Mouse (Mus musculus): ENCODE results near the gene Cyp27a1.

Cyp27a1 gene

GRCm38 (mm10) chr1:74713099-74713858 lies at the start of gene Cyp27a1:
TSS of gene Cyp27a1 (plus strand) at chr1:74713574.
- peak; percentile 11 for DNase-seq

DNA sequence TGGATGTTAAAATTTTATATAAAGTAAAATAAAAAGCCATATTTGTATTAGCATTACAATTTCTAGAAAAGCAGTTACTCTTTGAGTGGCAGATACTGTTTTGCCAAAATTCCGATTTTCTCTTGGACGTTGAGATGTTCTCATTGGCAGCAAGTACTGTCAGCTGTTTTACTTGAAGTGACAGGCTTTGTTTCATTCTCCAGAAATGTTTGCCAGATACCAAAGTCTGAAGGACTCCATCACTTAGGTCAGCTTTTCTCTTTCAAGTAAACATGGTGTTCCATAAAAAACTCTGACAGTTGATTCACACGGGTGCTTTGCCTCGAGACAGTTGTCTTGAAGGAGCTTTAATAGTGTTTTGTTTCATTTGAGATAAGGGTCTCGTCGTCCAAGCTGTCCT lies 48.2 kb upstream of the Cyp27a1 start:
- no peak for DNase-seq

GRCm38 (mm10) chr1:74668371-74668770 lies 45.0 kb upstream of the Cyp27a1 start:
- DNase-seq: no peak

- DNase-seq: no peak
Observed at GRCm38 (mm10) chr1:74672731-74673130, 40.6 kb upstream of the Cyp27a1 start.

DNA sequence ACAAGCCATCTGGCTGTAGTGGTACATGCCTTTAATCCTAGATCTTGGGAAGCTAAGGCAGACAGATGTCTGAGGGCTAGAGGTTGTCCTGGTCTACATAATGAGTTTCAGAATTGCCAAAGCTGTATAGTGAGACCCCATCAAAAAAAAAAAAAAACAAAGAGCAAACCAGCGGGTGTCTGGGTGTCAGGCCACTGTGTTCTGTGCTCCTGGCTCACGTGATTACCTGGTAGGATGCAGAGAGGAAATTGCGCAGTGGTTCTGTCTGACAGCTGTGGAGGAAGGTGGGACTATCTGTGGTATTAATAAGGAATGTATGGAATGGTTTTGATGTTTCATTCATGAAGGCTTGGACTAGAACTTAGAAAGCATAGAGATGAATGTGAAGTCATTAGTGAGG lies 36.5 kb upstream of the Cyp27a1 start:
- no peak for DNase-seq

- no peak for DNase-seq
Observed at GRCm38 (mm10) chr1:74677843-74678242, 35.5 kb upstream of the Cyp27a1 start.

- DNase-seq: no peak
Observed at GRCm38 (mm10) chr1:74687131-74687530, 26.2 kb upstream of the Cyp27a1 start.

- DNase-seq: no peak
Observed at GRCm38 (mm10) chr1:74693891-74694583, 19.3 kb upstream of the Cyp27a1 start.

GRCm38 (mm10) chr1:74695836-74696235 lies 17.5 kb upstream of the Cyp27a1 start:
- no peak for DNase-seq

DNA sequence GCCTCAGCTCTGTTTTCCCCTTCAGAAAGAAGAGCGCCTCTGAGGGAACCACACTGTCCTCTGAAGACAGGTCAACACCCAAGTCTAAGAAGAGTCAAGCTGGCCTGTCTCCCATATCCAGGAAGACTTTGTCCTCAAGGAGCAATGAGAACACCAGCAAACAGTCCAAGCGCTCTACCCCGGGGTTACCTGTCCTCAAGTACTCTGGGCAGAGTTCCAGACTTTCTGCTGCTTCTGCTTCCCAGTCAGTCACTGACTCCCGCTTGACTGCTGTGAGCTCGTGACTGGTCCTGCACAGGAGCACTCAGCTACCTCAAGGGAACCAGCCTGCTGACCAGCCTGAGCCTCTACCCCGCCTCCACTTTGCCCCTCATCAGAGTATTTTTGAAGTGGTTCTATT lies 16.0 kb upstream of the Cyp27a1 start:
- DNase-seq: no peak

DNA sequence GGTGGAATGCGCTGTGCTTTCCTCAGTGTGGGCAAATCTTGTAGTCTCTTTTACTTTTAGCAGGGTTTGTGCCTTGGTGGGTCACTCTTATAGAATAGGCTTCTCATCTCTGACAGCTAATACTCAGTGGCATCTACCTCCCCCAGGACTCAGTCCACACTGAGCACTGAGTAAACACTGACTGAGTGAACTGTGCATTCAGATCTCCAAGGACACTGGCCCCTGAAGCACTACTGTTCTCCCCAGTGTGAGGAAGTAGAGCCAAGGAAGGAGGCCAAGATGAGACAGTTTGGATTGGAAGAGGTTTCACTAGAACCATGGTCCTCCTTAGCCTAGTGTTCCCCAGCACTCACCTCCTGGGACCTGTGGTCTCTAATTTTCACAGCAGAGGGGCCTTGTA lies 15.0 kb upstream of the Cyp27a1 start:
- DNase-seq: no peak

- DNase-seq: no peak
Observed at GRCm38 (mm10) chr1:74698791-74699190, 14.6 kb upstream of the Cyp27a1 start.

DNA sequence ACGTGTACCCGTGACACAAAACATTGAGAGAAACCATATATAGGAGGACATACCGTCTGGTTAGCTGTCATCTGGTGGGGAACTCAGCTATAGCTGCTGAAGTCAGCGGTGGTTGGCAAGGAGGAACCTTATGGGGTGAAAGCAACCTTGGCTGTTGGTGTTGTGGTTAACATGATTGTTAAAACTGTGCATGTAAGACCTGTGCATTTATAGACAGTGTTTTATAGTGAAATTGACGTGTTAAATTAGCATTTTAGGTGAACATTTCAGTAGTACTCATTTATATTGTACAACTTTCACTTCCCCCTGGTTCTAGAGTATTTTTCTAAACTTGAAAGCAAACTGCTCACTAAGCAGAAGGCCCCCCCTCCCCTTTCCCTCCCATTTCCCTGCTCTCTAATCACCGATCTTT lies 11.2 kb upstream of the Cyp27a1 start:
- DNase-seq: no peak

DNA sequence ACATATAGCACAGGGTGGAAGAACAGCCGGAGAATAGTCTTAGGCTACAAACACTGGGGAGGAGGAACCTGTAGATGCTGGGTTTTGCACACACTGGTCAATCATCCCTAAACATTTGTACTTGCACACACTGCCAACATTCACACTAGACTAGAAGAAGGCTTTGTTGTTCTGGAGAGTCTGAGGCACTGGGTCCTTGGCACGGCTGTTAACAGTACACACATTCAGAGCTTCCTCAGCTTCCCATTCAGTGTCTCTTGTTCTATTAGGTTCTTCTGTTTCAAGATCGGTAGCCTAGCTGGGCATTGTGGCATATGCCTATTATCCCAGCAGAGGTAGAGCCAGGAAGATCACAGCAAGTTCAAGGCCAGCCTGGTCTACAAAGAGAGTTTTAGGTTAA lies 9.2 kb upstream of the Cyp27a1 start:
- DNase-seq: no peak

- DNase-seq: no peak
Observed at GRCm38 (mm10) chr1:74705016-74705415, 8.4 kb upstream of the Cyp27a1 start.

DNA sequence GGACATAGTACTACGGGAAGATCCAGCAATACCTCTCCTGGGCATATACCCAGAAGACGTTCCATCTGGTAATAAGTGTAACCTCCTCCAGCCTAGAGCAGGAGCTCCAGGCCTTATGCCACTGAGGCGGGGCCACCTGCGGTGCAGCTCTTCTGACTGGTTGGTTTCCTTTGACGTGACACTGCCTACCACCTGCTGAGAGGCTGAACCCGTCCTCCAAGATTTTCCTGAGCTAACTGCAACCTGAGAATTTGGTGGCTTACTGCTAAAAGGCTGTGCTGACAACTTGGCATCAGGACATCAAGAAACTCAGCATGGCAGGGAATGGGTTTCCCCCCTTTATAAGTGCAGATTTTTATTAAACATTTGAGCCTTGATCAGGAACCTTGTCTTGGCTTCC lies 3.8 kb upstream of the Cyp27a1 start:
- DNase-seq: no peak

- DNase-seq: no peak
Observed at GRCm38 (mm10) chr1:74712046-74712445, 1.3 kb upstream of the Cyp27a1 start.

GRCm38 (mm10) chr1:74712461-74713098 lies 794 bp upstream of the Cyp27a1 start:
- no peak for DNase-seq

DNA sequence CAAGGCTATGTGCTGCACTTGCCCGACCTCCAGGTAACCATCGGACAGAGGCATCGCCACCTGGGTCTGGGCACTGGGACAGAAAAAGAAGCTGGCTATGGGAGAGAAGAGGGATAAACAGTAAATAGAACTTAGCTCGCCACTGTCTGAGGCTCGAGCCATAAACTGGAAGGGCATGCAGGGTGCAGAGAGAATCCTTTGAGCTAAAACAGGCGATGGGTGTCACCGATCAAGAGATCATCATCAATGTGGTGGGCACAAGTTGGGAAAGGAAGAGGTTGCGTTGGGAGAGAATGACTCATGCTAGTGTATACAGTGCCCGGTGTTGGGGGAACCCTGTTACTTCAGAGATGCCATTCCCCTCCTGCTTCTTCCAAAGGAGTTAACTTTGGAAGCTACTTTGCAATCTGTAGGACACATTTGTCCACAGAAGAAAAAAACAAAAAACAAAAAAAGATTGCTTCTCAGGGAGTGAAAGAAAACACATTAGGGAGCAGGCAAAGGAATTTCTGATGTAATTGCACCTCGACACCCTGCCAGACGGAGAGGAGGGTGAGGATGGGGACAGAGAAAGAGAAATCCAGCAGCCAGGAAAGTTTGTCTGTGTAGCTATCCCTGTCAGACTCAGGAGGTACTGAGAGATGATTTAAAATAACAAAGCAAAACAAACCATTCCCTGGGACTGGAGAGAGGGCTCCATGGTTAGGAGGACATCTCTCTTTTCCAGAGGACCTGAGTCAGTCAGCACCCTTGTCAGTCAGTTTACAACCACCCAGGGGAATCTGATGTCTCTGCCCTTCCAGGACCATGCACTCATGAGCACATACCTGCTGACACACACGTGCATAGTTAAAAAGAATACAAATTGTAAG lies 721 bp downstream of the Cyp27a1 start:
- no peak for DNase-seq

DNA sequence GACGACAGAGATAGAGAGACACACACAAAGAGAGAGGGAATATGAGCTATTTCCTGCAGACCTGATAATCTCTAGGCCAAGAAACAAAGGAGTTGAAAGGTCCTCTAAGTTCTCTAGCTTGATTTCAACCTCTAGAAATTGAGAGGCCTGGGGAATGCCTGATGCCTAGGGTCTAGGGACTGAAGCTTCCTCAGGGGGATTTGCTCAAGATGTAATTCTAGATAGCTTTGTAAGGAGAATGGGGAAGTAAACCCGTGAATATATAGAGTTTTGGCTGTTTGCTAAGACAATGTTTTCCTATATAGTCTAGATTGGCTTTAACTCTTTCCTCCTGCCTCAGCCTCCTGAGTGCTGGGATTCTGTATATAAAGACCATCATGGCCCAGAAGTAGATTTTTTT lies 1.6 kb downstream of the Cyp27a1 start:
- DNase-seq: no peak

DNA sequence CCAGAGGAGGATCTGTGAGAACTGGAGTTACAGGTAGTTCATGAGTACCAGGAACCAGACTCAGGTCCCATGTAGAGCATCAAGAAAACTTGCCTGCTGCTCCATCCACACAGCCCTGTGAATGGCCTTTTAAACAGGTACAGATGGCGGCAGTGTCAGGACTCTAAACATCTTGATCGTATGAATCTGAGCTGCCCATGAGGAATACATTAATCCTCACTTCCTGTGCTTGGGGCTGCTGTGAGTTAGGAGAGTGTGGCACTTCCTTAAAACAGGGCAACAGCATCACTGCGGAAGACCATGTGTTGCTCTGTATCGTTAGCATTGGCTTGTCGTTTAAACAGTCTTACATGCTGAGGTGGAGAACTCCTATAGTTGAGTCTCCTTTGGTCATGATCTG lies 2.1 kb downstream of the Cyp27a1 start:
- no peak for DNase-seq

- no peak for DNase-seq
Observed at GRCm38 (mm10) chr1:74715886-74716285, 2.5 kb downstream of the Cyp27a1 start.

DNA sequence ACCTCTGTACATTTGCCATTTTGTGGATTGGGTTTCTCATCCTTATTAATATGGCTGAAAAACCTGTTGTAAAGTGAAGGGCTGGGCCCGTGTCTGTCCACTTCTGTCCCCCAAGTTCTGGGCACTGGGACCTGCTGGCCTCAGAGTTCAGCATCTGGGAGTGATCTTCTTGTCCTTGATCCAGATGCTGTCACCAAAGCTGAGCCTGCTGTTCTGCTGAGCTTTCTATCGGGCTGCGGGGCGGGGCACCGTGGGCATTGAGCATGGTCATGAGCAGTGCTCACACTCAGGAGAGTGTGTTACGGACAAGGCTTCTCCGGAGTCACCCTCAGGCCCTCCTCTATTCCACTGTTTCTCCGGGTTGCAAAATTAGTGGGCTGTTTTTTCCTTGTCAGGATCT lies 4.7 kb downstream of the Cyp27a1 start:
- no peak for DNase-seq

Data from right cerebral cortex, postnatal 14 days (tissue).